Comparison of ENCODE assay signal across 9 mouse cellular contexts in genomic region chr16:30870110-30870509, GRCm38 (mm10).
DNase-seq lines count a peak whose midpoint lies in the region; ATAC-seq and TF ChIP-seq lines count a peak whose summit lies in the region.
"Had no signal": no experiment of that assay in that cellular context is flagged by ENCODE, and none has a peak within 500 bp of the region (broad histone marks: within the 10 kb centered on the region; RNA-seq: fewer than 3 reads in every experiment).

No protein-coding gene starts in this region.

- peak; percentile 15 for DNase-seq in hindbrain, postnatal 0 days (ENCODE audit: low spot score)
- peak; percentile 53 for DNase-seq in limb, embryonic 10.5 days (ENCODE audit: low spot score)
- DNase-seq in ovary, postnatal 14 days (ENCODE audit: low spot score), result peak; percentile 22
- DNase-seq in layer of hippocampus, postnatal 36 days, result no peak

- H3K4me1 ChIP-seq in hindbrain, postnatal 0 days (ENCODE audit: insufficient read depth, low read length), result 0 out of 2 replicates have a peak, but pooled peaks cover 3% of the 10 kb centered on the region
- H3K4me1 ChIP-seq in hindbrain, embryonic 13.5 days (replicated peaks), result peaks cover 19% of the 10 kb centered on the region
- peaks cover 30% of the 10 kb centered on the region for H3K4me1 ChIP-seq in brown adipose tissue, adult 24 weeks (ENCODE audit: control insufficient read depth, insufficient read depth, insufficient read length, low read length)
- peaks cover 22% of the 10 kb centered on the region for H3K4me1 ChIP-seq in heart, embryonic 11.5 days (ENCODE audit: control insufficient read depth, insufficient read depth, low read length)
- peaks cover 46% of the 10 kb centered on the region for H3K4me1 ChIP-seq in limb, embryonic 10.5 days

- no peak overlapping the region for H3K4me2 ChIP-seq in hindbrain, postnatal 0 days (ENCODE audit: low read depth, low read length)
- no peak overlapping the region for H3K4me2 ChIP-seq in hindbrain, embryonic 13.5 days
- H3K4me2 ChIP-seq in heart, embryonic 11.5 days, result no peak overlapping the region

- H3K9me3 ChIP-seq in hindbrain, postnatal 0 days (ENCODE audit: low read length), result no peaks in the 10 kb centered on the region
- H3K9me3 ChIP-seq in hindbrain, embryonic 13.5 days, result no peaks in the 10 kb centered on the region
- no peaks in the 10 kb centered on the region for H3K9me3 ChIP-seq in heart, embryonic 11.5 days (replicated peaks; ENCODE audit: control insufficient read depth, low read length)
- H3K9me3 ChIP-seq in limb, embryonic 10.5 days (replicated peaks), result no peaks in the 10 kb centered on the region
- H3K9me3 ChIP-seq: G1E had no signal

- ATAC-seq in hindbrain, postnatal 0 days, result no peak
- no peak for ATAC-seq in hindbrain, embryonic 13.5 days (ENCODE audit: low FRiP score)
- no peak for ATAC-seq in heart, embryonic 11.5 days (replicated peaks; ENCODE audit: insufficient number of reproducible peaks, low FRiP score, low TSS enrichment)
- no peak for ATAC-seq in erythroid progenitor cell, adult 5-6 weeks (replicated peaks; ENCODE audit: low FRiP score, poor library complexity, severe bottlenecking)

- TF ChIP-seq CTCF in hindbrain, postnatal 0 days (IDR thresholded peaks at IDR 0.05; ENCODE audit: low read depth), result peak; percentile 48

- H3K4me3 ChIP-seq in hindbrain, postnatal 0 days (ENCODE audit: low read length), result no peak overlapping the region
- no peak overlapping the region for H3K4me3 ChIP-seq in hindbrain, embryonic 13.5 days
- H3K4me3 ChIP-seq in brown adipose tissue, adult 24 weeks (ENCODE audit: insufficient read depth, low read depth, low read length), result no peak overlapping the region
- H3K4me3 ChIP-seq in heart, embryonic 11.5 days (ENCODE audit: low read depth, low read length), result no peak overlapping the region
- no peak overlapping the region for H3K4me3 ChIP-seq in limb, embryonic 10.5 days

- no peaks in the 10 kb centered on the region for H3K36me3 ChIP-seq in hindbrain, postnatal 0 days (ENCODE audit: insufficient read depth, low read length)
- no peaks in the 10 kb centered on the region for H3K36me3 ChIP-seq in hindbrain, embryonic 13.5 days
- no peaks in the 10 kb centered on the region for H3K36me3 ChIP-seq in heart, embryonic 11.5 days (ENCODE audit: control insufficient read depth, insufficient read depth, low read length)
- no peaks in the 10 kb centered on the region for H3K36me3 ChIP-seq in limb, embryonic 10.5 days
- H3K36me3 ChIP-seq: G1E had no signal

- no peak overlapping the region for H3K27ac ChIP-seq in hindbrain, postnatal 0 days
- H3K27ac ChIP-seq in hindbrain, embryonic 13.5 days, result no peak overlapping the region
- H3K27ac ChIP-seq in brown adipose tissue, adult 24 weeks (replicated peaks; ENCODE audit: low read depth, low read length), result peak overlapping the region; percentile 85
- H3K27ac ChIP-seq in heart, embryonic 11.5 days (ENCODE audit: low read depth, low read length), result 0 out of 2 replicates have a peak overlapping the region, but pooled peaks have one; percentile 29
- peak overlapping the region; percentile 56; the same call in 1 of the 2 replicates for H3K27ac ChIP-seq in limb, embryonic 10.5 days

- WGBS in hindbrain, postnatal 0 days, result 82% methylated on average over 14 of the region's 14 CpGs
- 79% methylated on average over 14 of the region's 14 CpGs for WGBS in hindbrain, embryonic 13.5 days
- 53% methylated on average over 14 of the region's 14 CpGs for WGBS in heart, embryonic 11.5 days (ENCODE audit: insufficient replicate concordance)
- 62% methylated on average over 14 of the region's 14 CpGs for WGBS in limb, embryonic 10.5 days

- no peaks in the 10 kb centered on the region for H3K27me3 ChIP-seq in hindbrain, postnatal 0 days (ENCODE audit: insufficient read depth, low read length)
- no peaks in the 10 kb centered on the region for H3K27me3 ChIP-seq in hindbrain, embryonic 13.5 days
- no peaks in the 10 kb centered on the region for H3K27me3 ChIP-seq in heart, embryonic 11.5 days (ENCODE audit: control insufficient read depth, insufficient read depth, low read length)
- no peaks in the 10 kb centered on the region for H3K27me3 ChIP-seq in limb, embryonic 10.5 days (ENCODE audit: low read depth, poor library complexity, severe bottlenecking)

- H3K9ac ChIP-seq in hindbrain, postnatal 0 days (replicated peaks; ENCODE audit: low read length), result no peak overlapping the region
- H3K9ac ChIP-seq in hindbrain, embryonic 13.5 days, result no peak overlapping the region
- H3K9ac ChIP-seq in heart, embryonic 11.5 days (ENCODE audit: low read depth, low read length), result no peak overlapping the region

Comparison
In these comparisons a context has a peak if more than half of its experiments do, and no peak if none do; other contexts are left out.
1. DNase-seq: peak in hindbrain, postnatal 0 days (single experiment), limb, embryonic 10.5 days (single experiment) and ovary, postnatal 14 days (single experiment); none in layer of hippocampus, postnatal 36 days (0 of 2).
2. H3K27ac ChIP-seq: peak in brown adipose tissue, adult 24 weeks (single experiment), heart, embryonic 11.5 days (single experiment) and limb, embryonic 10.5 days (single experiment); none in hindbrain, postnatal 0 days (single experiment) and hindbrain, embryonic 13.5 days (single experiment).